Mouse (Mus musculus) neural tube, embryonic 12.5 days (tissue): ENCODE measurements around the gene Tnfaip1. TPM values are rescaled to one million over a fixed set of nuclear protein-coding genes. Genes with fewer than 3 reads are reported as not detected.

Experiments used
- ATAC-seq: fragments of 200-750 bp; cut with Nextera tagmentation; 2 replicates; pipeline ENCODE4 v1.8.0; 2017; ENCODE audit warnings: low read depth, mild to moderate bottlenecking, moderate TSS enrichment, moderate library complexity; ENCODE audit not compliant: low FRiP score
- H3K27ac ChIP-seq: fragments of 300-500 bp; sonication (generic); 2 replicates; pipeline ENCODE4 v1.5.1; 2016
- H3K27me3 ChIP-seq: fragments of 300-500 bp; sonication (generic); replicated peaks from 2 replicates; pipeline ENCODE4 v1.6.1; 2016; ENCODE audit warnings: mild to moderate bottlenecking
- H3K36me3 ChIP-seq: fragments of 300-500 bp; sonication (generic); 2 replicates; pipeline ENCODE4 v1.6.1; 2016; ENCODE audit warnings: mild to moderate bottlenecking
- H3K4me1 ChIP-seq: fragments of 300-500 bp; sonication (generic); 2 replicates; pipeline ENCODE4 v1.6.1; 2016
- H3K4me2 ChIP-seq: fragments of 300-500 bp; sonication (generic); replicated peaks from 2 replicates; pipeline ENCODE4 v1.6.1; 2016; ENCODE audit warnings: mild to moderate bottlenecking
- H3K4me3 ChIP-seq: fragments of 300-500 bp; sonication (generic); 2 replicates; pipeline ENCODE4 v1.5.1; 2016
- H3K9ac ChIP-seq: fragments of 300-500 bp; sonication (generic); 2 replicates; pipeline ENCODE4 v1.6.1; 2016; ENCODE audit warnings: mild to moderate bottlenecking
- H3K9me3 ChIP-seq: fragments of 300-500 bp; sonication (generic); 2 replicates; pipeline ENCODE4 v1.6.1; 2016; ENCODE audit warnings: mild to moderate bottlenecking
- WGBS: fragments of 180-500 bp; shearing (Covaris S2); methylation state at CpG from one replicate; pipeline ENCODE4 v1.1.7; 2016; 5-methylcytosine and 5-hydroxymethylcytosine counted together
- polyA plus RNA-seq: library from polyadenylated mRNA; unstranded; fragments of >200 nt; fragmentation: Nextera tagmentation; extraction: Ambion mirVana; gene quantifications from 2 replicates; pipeline ENCODE4 v1.2.1, GENCODE M21; 2016

Gene Tnfaip1
- polyA plus RNA-seq, 1 experiment from 2014 or later: 58.0 TPM

DNA sequence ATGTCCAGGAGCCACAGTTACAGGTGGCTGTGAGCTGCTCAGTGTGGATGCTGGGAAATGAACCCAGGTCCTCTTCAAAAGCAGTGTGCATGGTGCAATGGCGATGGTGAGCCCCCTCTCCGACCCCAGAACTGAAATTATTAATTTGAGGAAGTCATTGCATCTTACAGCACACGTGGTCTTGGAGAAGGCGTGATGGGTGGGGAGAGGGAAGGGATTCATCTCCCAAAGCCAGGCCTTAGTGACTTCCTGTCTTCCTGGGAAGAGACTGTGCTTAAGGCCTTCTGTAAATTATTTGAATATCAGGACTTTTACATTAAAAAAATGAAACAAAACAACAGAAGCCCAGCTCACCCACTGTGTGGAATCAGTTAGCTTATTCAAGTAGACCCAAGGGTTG, 19.9 kb upstream of the Tnfaip1 start:
- no peaks in the 10 kb centered on the region for H3K36me3 ChIP-seq
- H3K27me3 ChIP-seq: no peaks in the 10 kb centered on the region
- no peak overlapping the region for H3K9ac ChIP-seq
- H3K4me2 ChIP-seq: no peak overlapping the region
- no peaks in the 10 kb centered on the region for H3K4me1 ChIP-seq
- no peak overlapping the region for H3K4me3 ChIP-seq
- H3K27ac ChIP-seq: no peak overlapping the region
- ATAC-seq: no peak
- H3K9me3 ChIP-seq: peaks cover 4% of the 10 kb centered on the region; the same call in 1 of the 2 replicates
- WGBS: 86% methylated on average over 4 of the region's 4 CpGs

DNA sequence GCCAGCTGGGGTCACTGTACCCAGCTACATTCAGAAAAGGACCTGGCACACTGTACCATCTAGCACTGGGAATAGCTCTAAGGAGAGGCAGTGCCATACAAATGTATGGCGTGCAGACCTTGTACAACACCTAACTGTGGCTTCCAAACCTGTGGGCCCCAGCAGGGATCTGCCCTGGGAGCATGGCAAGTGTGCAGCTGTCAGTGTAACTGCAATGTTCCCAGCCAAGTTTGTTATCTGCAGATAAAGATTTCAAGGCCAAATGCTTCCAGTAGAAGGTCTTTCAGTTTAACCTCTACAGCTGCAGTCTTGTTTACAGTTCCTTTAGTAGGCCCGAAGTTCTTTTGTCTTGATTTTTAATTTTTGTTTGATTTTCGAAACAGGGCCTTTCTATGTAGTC, 19.5 kb upstream of the Tnfaip1 start:
- Histone ChIP-seq H3K27me3 (no peaks in the 10 kb centered on the region), H3K9me3 (peaks cover 4% of the 10 kb centered on the region; the same call in 1 of the 2 replicates), H3K36me3 (no peaks in the 10 kb centered on the region), H3K4me3 (no peak overlapping the region), H3K9ac (no peak overlapping the region), H3K4me1 (no peaks in the 10 kb centered on the region), H3K4me2 (no peak overlapping the region), H3K27ac (no peak overlapping the region)
- 82% methylated on average over 3 of the region's 3 CpGs for WGBS
- ATAC-seq: no peak

DNA sequence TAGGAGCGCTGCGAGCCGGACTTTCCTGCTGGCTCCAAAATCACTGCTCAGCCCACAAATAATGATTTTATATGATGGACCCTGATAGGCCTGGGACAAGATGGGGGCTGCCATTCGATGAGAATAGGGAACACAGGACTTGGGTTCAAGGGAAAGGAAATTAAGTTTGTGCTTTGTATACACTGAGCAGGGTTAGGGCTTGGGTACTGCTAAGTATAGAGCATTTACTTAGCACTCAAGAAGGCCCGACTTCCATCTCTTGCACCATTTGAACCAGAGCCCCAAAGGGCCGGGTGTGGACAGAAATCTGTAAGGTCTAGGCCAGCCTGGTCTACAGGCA, 14.9 kb upstream of the Tnfaip1 start:
- H3K9ac ChIP-seq: peak overlapping the region; percentile 67
- peak overlapping the region; percentile 79 for H3K4me2 ChIP-seq
- peaks cover 20% of the 10 kb centered on the region for H3K4me1 ChIP-seq
- WGBS: 32% methylated on average over 6 of the region's 6 CpGs
- ATAC-seq: peak; percentile 55
- H3K27ac ChIP-seq: peak overlapping the region; percentile 43; the same call in 1 of the 2 replicates
- H3K4me3 ChIP-seq: peak overlapping the region; percentile 57
- H3K27me3 ChIP-seq: no peaks in the 10 kb centered on the region
- peaks cover 4% of the 10 kb centered on the region; the same call in 1 of the 2 replicates for H3K9me3 ChIP-seq
- H3K36me3 ChIP-seq: no peaks in the 10 kb centered on the region

DNA sequence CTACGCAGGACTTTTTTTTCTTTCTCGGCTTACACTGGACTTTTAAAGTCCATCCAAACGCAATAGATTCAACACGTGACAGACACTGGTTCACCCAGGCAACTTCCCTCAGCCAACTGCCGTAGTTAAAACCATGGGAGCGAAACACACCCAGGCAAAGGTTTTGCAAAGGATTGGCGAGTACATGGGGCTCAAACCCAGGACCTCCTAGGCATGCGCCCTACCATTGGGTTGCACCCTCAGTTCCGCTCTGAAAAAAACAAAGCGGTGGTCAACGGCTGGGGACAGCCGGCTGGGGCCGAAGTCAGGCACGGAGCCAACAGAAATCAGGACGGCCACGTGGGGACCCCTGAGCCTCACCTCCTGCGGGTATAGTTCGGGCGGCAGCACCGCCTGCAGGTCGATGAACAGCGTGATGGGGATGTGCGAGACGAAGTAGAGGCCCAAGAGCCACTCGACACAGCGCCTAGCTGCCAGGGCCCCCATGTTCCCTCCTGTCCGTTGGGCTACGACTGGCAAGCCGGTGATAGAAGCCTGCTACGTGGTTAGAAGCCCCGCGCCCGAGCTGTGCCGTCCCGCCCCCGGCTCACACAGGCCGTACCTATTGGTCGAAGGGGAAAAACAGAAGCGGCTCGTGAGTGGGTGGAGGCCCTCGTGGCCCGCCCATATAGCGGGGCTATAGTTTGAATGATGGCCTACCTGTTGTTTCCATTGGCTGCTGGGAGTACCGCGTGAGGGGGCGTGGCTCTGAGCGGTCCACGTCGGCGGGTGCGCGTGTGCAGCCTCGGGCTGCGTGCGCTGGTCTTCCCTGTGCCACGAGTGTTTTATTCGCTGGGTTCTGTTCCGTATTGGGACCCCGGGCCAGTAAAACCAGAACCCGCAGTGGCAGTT, 14.3 kb upstream of the Tnfaip1 start, which contains the start of gene Tmem97:
TSS of gene Tmem97 (minus strand) at position 610 of the 891 bp plus-strand sequence.
- H3K27me3 ChIP-seq: no peaks in the 10 kb centered on the region
- H3K36me3 ChIP-seq: peaks cover 2% of the 10 kb centered on the region; the same call in 1 of the 2 replicates
- ATAC-seq: peak; percentile 99
- WGBS: under 1% methylated on average over 60 of the region's 60 CpGs
- peak within 1 kb of the TSS; percentile 57 for H3K4me3 ChIP-seq
- peak within 1 kb of the TSS; percentile 43; the same call in 1 of the 2 replicates for H3K27ac ChIP-seq
- peak within 1 kb of the TSS; percentile 67 for H3K9ac ChIP-seq
- peaks cover 4% of the 10 kb centered on the region; the same call in 1 of the 2 replicates for H3K9me3 ChIP-seq
- H3K4me1 ChIP-seq: peaks cover 20% of the 10 kb centered on the region
- H3K4me2 ChIP-seq: peak within 1 kb of the TSS; percentile 79

DNA sequence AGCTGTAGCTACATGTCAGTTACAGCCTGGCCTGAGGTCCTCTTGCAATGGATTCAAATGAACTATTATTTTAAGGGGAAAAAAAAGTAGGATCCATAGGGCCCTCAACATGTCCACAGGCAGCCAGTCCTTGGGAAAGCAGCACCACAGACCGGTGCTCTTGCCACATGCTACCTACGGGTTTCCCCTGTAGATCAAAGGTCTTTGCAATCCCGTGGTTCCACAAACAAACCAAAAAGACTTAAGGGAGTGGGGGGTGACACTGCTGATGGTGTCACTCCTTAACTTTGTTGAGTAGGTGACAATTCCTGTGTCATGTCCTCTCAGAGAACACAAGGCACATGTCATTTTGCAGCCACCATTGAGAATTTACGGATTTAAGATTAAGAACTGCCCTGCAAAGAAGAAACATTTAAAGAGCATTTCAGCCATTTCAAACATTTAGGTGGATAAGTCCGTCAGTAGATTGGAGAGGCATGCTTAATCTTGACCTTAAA, 13.4 kb upstream of the Tnfaip1 start:
- peak overlapping the region; percentile 67 for H3K9ac ChIP-seq
- peaks cover 20% of the 10 kb centered on the region for H3K4me1 ChIP-seq
- no peak for ATAC-seq
- peaks cover 4% of the 10 kb centered on the region; the same call in 1 of the 2 replicates for H3K9me3 ChIP-seq
- H3K27me3 ChIP-seq: no peaks in the 10 kb centered on the region
- peak overlapping the region; percentile 79 for H3K4me2 ChIP-seq
- H3K27ac ChIP-seq: no peak overlapping the region
- WGBS: 17% methylated on average over 5 of the region's 5 CpGs
- H3K4me3 ChIP-seq: peak overlapping the region; percentile 57
- peaks cover 6% of the 10 kb centered on the region; the same call in 1 of the 2 replicates for H3K36me3 ChIP-seq

DNA sequence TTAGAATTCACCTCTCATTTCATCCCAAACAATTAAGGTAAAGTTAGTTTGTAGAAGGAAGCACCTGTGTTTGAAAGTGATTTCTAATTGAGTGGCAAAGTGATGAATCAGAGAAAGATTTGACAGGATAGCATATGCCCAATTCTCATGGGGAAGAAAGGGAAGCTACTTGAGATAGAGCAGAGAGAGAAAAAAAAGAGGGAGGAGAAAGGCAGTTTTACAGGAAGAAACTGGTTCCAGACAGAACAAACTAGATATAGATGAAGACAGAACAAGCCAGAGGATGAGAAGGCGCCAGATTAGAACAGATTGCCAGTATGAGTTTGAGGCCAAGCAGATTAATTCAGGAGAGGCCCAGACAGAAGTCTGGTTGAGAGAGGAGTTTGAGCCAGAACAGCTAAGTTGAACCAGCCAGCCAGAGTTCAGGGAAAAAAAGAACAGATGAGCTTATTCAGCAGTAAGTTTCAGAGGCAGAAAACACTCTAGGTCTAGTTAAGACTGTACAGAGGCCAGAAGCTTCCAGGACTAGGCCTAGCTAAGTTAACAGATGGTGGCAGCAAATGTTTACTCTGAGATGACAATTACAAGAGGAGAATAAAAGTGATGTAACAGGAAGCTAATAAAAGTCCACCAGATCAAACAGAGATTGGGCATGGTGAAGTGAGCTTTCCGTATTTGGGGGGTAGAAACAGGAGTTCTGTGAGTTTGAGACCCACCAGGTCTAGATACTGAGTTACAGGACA, 11.8 kb upstream of the Tnfaip1 start:
- ATAC-seq: no peak
- Histone ChIP-seq H3K4me1 (peaks cover 20% of the 10 kb centered on the region), H3K4me2 (no peak overlapping the region), H3K27me3 (no peaks in the 10 kb centered on the region), H3K27ac (no peak overlapping the region), H3K9me3 (no peaks in the 10 kb centered on the region), H3K9ac (no peak overlapping the region), H3K36me3 (peaks cover 12% of the 10 kb centered on the region), H3K4me3 (no peak overlapping the region)
- 87% methylated on average over 2 of the region's 2 CpGs for WGBS

DNA sequence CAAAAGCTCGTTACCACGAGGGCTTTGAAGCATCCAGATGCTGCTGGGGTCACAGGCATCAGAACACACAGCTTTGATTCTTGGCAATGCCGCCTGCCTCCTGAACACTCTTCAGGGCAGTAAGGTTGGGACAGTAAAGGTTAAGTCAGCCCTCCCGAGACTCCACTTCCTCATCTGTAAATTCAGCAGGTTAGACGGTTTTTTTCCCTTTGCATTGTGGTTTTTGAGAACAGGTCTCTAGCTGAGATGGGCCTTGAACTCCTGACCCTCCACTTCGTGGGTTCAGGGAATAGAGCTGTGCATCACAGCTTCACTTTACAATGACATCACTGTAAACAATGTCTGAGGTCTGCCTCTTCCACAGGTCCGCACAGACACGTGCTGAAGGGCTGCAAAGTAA, 9.0 kb upstream of the Tnfaip1 start:
- Histone ChIP-seq H3K4me1 (peaks cover 20% of the 10 kb centered on the region), H3K9ac (no peak overlapping the region), H3K4me3 (no peak overlapping the region), H3K36me3 (peaks cover 33% of the 10 kb centered on the region), H3K9me3 (no peaks in the 10 kb centered on the region), H3K27me3 (no peaks in the 10 kb centered on the region), H3K4me2 (no peak overlapping the region), H3K27ac (no peak overlapping the region)
- no peak for ATAC-seq
- 80% methylated on average over 8 of the region's 8 CpGs for WGBS

DNA sequence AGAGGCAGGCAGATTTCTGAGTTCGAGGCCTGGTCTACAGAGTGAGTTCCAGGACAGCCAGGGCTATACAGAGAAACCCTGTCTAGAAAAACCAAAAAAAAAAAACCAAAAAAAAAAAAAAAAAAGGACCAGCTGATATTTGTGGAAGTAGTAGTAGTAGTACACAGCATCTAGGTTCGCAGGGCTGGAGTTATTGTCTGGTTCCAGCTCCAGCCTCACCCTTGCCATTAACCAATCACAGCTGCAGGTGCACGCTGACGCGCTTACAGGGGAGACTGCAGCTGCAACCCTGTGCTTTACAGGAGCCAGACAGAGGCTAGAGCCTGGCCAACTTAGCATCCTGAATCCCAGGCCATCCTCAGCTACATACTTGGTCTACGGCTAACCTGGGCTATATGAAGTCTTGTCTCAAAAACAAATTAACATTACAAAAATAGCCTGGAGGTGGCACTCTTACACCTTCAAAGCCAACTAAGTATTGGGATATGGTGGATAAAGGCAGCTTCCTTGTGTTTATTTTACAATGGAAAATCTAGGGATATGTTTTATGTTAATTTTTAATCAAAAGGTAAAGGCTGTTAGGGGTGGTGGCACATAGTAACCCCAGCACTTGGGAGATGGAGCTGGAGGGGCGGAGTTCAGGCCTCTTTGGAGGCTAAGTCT, 8.4 kb upstream of the Tnfaip1 start:
- ATAC-seq: no peak
- no peak overlapping the region for H3K27ac ChIP-seq
- WGBS: 94% methylated on average over 7 of the region's 7 CpGs

GRCm38 (mm10) chr11:78540358-78540757, 4.2 kb upstream of the Tnfaip1 start:
- Histone ChIP-seq H3K4me3 (no peak overlapping the region), H3K36me3 (peaks cover 50% of the 10 kb centered on the region), H3K27me3 (no peaks in the 10 kb centered on the region), H3K9me3 (no peaks in the 10 kb centered on the region), H3K4me2 (no peak overlapping the region), H3K4me1 (peaks cover 11% of the 10 kb centered on the region), H3K9ac (no peak overlapping the region), H3K27ac (no peak overlapping the region)
- WGBS: 86% methylated on average over 3 of the region's 3 CpGs
- ATAC-seq: no peak

More for the DNA sequence above, 8.4 kb upstream of the Tnfaip1 start:
- Histone ChIP-seq H3K4me3 (no peak overlapping the region), H3K9ac (no peak overlapping the region), H3K36me3 (peaks cover 38% of the 10 kb centered on the region), H3K27me3 (no peaks in the 10 kb centered on the region), H3K4me2 (no peak overlapping the region), H3K9me3 (no peaks in the 10 kb centered on the region), H3K4me1 (peaks cover 18% of the 10 kb centered on the region)

GRCm38 (mm10) chr11:78536690-78537084, 555 bp upstream of the Tnfaip1 start:
- H3K27me3 ChIP-seq: no peaks in the 10 kb centered on the region
- no peaks in the 10 kb centered on the region for H3K9me3 ChIP-seq
- H3K36me3 ChIP-seq: peaks cover 32% of the 10 kb centered on the region
- no peak for ATAC-seq
- H3K27ac ChIP-seq: no peak overlapping the region
- peak overlapping the region; percentile 86 for H3K4me2 ChIP-seq
- WGBS: 4% methylated on average over 14 of the region's 14 CpGs
- H3K4me3 ChIP-seq: peak overlapping the region; percentile 74
- H3K9ac ChIP-seq: peak overlapping the region; percentile 79
- peaks cover 21% of the 10 kb centered on the region for H3K4me1 ChIP-seq

DNA sequence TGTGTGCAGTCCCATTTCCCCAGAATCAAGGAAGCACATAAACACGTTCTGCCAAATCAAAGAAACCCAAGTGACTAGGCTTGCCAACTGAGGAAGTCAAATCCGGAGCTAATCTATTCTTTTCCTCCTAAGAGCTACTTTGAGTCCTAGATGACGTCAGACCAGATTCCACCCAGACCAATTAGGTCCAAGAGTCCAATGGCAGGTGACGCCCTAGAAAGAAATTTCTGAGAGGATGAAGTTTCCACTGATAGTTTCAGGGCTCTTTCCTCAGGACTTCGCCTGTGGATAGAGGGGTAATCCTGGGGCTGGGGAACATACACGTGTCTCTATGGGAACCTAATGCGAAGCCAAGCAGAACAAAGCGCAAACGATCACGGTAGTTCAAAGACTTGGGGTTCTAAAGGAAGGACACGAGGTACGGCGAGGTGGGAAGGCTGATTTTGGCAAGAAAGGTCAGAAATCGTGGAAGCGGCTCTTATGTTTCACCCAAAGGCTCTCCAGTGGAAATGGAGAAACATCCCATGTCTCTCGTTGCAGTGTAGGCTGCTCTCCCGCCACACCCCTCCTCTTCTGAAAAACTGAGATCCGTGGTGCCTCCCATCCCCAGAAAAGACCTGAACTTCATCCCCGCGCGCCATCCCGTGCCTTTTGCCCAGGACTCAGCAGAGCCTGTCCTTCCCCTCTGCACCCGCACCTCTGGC, 604 bp downstream of the Tnfaip1 start:
- Histone ChIP-seq H3K27me3 (no peaks in the 10 kb centered on the region), H3K9me3 (no peaks in the 10 kb centered on the region), H3K4me3 (peak overlapping the region; percentile 74), H3K9ac (peak overlapping the region; percentile 65), H3K27ac (peak overlapping the region; percentile 60), H3K4me2 (peak overlapping the region; percentile 78), H3K36me3 (peaks cover 26% of the 10 kb centered on the region), H3K4me1 (peaks cover 21% of the 10 kb centered on the region)
- under 1% methylated on average over 23 of the region's 23 CpGs for WGBS
- peak; percentile 65 for ATAC-seq
